Mouse (Mus musculus): ENCODE measurements around the gene Gm49450.

DNA sequence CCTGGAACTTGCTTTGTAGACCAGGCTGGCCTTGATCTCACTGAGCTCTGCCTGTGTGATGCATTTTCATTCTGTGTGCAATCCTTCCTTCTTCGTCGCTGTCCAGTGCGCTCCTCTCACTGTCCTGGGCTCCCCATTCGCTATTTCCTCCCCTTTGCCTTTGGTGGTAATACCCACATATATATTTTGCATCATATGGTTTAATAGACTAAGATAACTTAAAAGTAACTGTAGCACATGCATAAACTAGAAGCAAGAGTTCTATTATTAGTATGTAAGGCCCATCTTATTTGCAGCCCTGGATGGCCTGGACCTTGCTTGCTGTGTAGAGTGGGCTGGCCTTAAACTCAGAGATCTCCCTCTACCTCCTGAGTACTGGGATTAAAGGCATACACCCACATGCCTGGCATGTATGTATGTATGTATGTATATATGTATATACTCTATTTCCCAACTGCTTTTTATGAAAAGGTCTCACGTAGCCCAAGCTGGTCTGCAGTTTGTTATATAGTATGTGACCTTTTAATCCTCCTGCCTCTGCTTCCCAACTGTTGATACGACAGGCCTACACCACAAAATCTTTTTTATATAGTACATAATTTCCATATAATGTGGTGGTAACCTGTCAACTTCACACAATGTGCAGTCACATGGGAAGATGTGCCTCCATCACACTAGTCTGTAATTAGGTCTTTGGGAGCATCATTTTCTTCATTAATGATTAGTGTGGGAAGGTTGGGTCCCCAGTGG lies 4.3 kb downstream of the Gm49450 start:
- TF ChIP-seq CTCF (IDR thresholded peaks at IDR 0.05; ENCODE audit: insufficient read depth, low read depth, low read length) (no peak), POLR2A (IDR thresholded peaks at IDR 0.05; ENCODE audit: insufficient read depth, low read depth, low read length) (no peak)
